Mouse (Mus musculus) liver, embryonic 16.5 days (tissue): ENCODE data around the gene Ybx1. TPM values are rescaled to one million over a fixed set of nuclear protein-coding genes. Genes with fewer than 3 reads are reported as not detected.

ENCODE experiments used
- ATAC-seq: fragments of 200-750 bp; cut with Nextera tagmentation; 2 replicates; pipeline ENCODE4 v1.8.0; 2017; ENCODE audit warnings: low read depth, mild to moderate bottlenecking, moderate number of reproducible peaks, moderate library complexity
- H3K27ac ChIP-seq: fragments of 300-500 bp; sonication (generic); 2 replicates; pipeline ENCODE4 v1.5.1; 2014; ENCODE audit warnings: mild to moderate bottlenecking, low read length
- H3K27me3 ChIP-seq: fragments of 300-500 bp; sonication (generic); 2 replicates; pipeline ENCODE4 v1.6.1; 2014; ENCODE audit warnings: low read depth, low read length, mixed read lengths; ENCODE audit not compliant: control insufficient read depth, insufficient read depth
- H3K36me3 ChIP-seq: fragments of 300-500 bp; sonication (generic); 2 replicates; pipeline ENCODE4 v1.6.1; 2014; ENCODE audit warnings: mild to moderate bottlenecking; ENCODE audit not compliant: control insufficient read depth, insufficient read depth
- H3K4me1 ChIP-seq: fragments of 300-500 bp; sonication (generic); 2 replicates; pipeline ENCODE4 v1.6.1; 2014; ENCODE audit warnings: low read depth, low read length, mixed read lengths; ENCODE audit not compliant: control insufficient read depth
- H3K4me2 ChIP-seq: fragments of 300-500 bp; sonication (generic); 2 replicates; pipeline ENCODE4 v1.6.1; 2014; ENCODE audit warnings: low read depth, low read length, mixed read lengths
- H3K4me3 ChIP-seq: fragments of 300-500 bp; sonication (generic); 2 replicates; pipeline ENCODE4 v1.5.1; 2014; ENCODE audit warnings: low read depth, mild to moderate bottlenecking, low read length
- H3K9ac ChIP-seq: fragments of 300-500 bp; sonication (generic); 2 replicates; pipeline ENCODE4 v1.6.1; 2014; ENCODE audit warnings: low read depth, low read length
- H3K9me3 ChIP-seq: fragments of 300-500 bp; sonication (generic); replicated peaks from 2 replicates; pipeline ENCODE4 v1.6.1; 2016; ENCODE audit warnings: low read length; ENCODE audit not compliant: control insufficient read depth
- WGBS: fragments of 180-500 bp; shearing (Covaris S2); extraction: QIAGEN DNeasy Blood & Tissue Kit; methylation state at CpG from one replicate; pipeline ENCODE4 v1.1.7; 2014; ENCODE audit not compliant: insufficient replicate concordance; 5-methylcytosine and 5-hydroxymethylcytosine counted together
- polyA plus RNA-seq: library from polyadenylated mRNA; unstranded; fragments of >200 nt; fragmentation: Nextera tagmentation; extraction: Ambion mirVana; gene quantifications from 2 replicates; pipeline ENCODE4 v1.2.1, GENCODE M21; 2015

Ybx1 gene
- polyA plus RNA-seq, 1 experiment from 2014 or later: 152 TPM

DNA sequence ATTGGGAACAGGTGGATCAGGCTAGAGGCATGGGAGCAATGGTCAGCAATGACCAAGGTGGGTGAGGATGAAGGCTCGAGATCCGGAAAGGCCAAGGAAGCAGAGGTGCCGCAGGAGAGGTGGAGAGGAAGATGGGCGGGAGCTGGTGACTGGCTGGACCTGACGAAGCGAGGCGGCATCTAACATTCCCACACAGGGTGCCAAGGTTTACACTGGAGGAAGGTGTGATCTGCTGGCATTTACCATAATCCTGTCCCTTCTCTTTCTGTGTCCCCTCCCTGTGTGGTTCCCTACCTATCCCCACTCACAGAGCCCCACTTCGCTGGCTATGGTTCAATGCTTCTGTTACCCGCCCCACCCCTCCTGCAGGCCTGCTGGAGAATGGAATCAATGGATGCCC, 48.4 kb downstream of the Ybx1 start:
- no peak for ATAC-seq
- no peaks in the 10 kb centered on the region for H3K9me3 ChIP-seq
- no peaks in the 10 kb centered on the region for H3K36me3 ChIP-seq
- H3K4me1 ChIP-seq: no peaks in the 10 kb centered on the region
- H3K27me3 ChIP-seq: no peaks in the 10 kb centered on the region
- no peak overlapping the region for H3K27ac ChIP-seq
- no peak overlapping the region for H3K9ac ChIP-seq
- H3K4me3 ChIP-seq: no peak overlapping the region
- 80% methylated on average over 9 of the region's 9 CpGs for WGBS
- no peak overlapping the region for H3K4me2 ChIP-seq

DNA sequence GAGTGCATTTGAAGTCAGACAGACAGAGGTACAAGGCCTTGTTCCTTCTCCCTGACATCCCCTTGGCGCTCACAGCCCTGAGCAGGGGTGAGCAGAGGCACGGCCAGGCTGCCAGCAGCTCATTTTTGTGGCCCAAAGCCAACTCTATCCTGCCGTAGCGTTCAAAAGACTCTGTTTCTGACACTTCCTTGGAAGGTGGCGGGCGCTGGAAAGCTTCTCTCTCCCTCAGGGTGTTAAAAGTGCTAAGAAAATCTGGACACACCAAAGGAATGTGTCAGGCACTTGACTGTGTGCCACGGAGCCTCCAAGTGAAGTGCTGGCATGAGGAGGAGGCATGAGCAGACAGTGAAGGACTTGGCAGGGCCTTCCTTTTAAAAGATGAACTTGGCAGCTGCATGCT, 48.8 kb downstream of the Ybx1 start:
- H3K9me3 ChIP-seq: no peaks in the 10 kb centered on the region
- WGBS: 70% methylated on average over 7 of the region's 7 CpGs
- no peak for ATAC-seq
- H3K9ac ChIP-seq: no peak overlapping the region
- no peak overlapping the region for H3K27ac ChIP-seq
- H3K36me3 ChIP-seq: no peaks in the 10 kb centered on the region
- no peak overlapping the region for H3K4me2 ChIP-seq
- H3K27me3 ChIP-seq: no peaks in the 10 kb centered on the region
- H3K4me3 ChIP-seq: no peak overlapping the region
- H3K4me1 ChIP-seq: no peaks in the 10 kb centered on the region

DNA sequence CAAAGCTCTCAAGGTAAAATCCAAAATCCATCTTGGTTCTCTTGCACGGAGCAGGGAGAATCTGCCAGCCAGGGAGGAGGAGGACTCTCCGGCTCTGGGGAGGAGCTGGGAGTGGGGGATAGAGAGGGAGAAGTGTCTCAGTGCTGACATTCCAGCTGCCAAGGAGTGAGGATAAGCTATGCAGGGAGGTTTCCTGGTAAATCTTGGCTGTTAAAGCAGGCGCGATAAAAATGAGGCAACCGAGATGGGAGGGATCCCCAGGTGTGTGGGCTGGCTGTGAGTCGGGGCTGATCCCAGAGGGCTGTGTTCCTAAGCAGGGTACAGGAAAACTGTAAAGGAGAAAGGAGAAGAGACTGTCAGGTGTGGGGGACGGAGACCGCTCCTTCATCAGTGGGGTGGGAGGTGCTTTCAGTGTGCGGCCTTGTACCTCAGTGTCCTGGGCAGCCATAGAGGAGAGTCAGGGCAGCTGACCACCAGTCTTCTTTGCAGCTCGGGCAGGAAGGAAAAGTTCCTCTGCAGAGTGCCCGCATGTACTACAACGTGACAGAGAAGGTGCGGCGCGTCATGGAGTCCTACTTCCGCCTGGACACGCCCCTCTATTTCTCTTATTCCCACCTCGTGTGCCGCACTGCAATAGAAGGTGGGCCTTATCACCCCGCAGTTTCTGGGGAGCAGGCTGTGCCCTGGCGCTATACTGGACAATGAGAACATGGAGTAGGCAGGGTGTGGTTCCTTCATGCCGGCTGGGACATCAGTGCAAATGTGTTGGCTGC, 49.8 kb downstream of the Ybx1 start:
- Histone ChIP-seq H3K27me3 (no peaks in the 10 kb centered on the region), H3K4me3 (no peak overlapping the region), H3K4me1 (peaks cover 2% of the 10 kb centered on the region), H3K9ac (no peak overlapping the region), H3K4me2 (no peak overlapping the region), H3K9me3 (no peaks in the 10 kb centered on the region), H3K36me3 (no peaks in the 10 kb centered on the region), H3K27ac (no peak overlapping the region)
- WGBS: 79% methylated on average over 22 of the region's 22 CpGs
- no peak for ATAC-seq

- Histone ChIP-seq H3K4me2 (no peak overlapping the region), H3K27me3 (no peaks in the 10 kb centered on the region), H3K9me3 (no peaks in the 10 kb centered on the region), H3K4me1 (peaks cover 11% of the 10 kb centered on the region), H3K9ac (no peak overlapping the region), H3K27ac (no peak overlapping the region), H3K36me3 (no peaks in the 10 kb centered on the region), H3K4me3 (no peak overlapping the region)
- WGBS: 75% methylated on average over 12 of the region's 12 CpGs
- ATAC-seq: no peak
Observed at GRCm38 (mm10) chr4:119242571-119242970, 51.8 kb downstream of the Ybx1 start.

GRCm38 (mm10) chr4:119241664-119242063, 52.7 kb downstream of the Ybx1 start:
- H3K36me3 ChIP-seq: no peaks in the 10 kb centered on the region
- no peak overlapping the region for H3K4me3 ChIP-seq
- no peaks in the 10 kb centered on the region for H3K9me3 ChIP-seq
- no peak overlapping the region for H3K4me2 ChIP-seq
- ATAC-seq: no peak
- no peak overlapping the region for H3K27ac ChIP-seq
- H3K9ac ChIP-seq: no peak overlapping the region
- 72% methylated on average over 14 of the region's 14 CpGs for WGBS
- H3K4me1 ChIP-seq: peaks cover 11% of the 10 kb centered on the region
- no peaks in the 10 kb centered on the region for H3K27me3 ChIP-seq

GRCm38 (mm10) chr4:119239181-119239682, 55.2 kb downstream of the Ybx1 start:
- ATAC-seq: peak; percentile 57
- peak overlapping the region; percentile 35 for H3K4me3 ChIP-seq
- H3K9ac ChIP-seq: peak overlapping the region; percentile 46
- peaks cover 11% of the 10 kb centered on the region for H3K4me1 ChIP-seq
- 13% methylated on average over 12 of the region's 12 CpGs for WGBS
- H3K36me3 ChIP-seq: no peaks in the 10 kb centered on the region
- 0 out of 2 replicates have a peak, but pooled peaks cover 2% of the 10 kb centered on the region for H3K27me3 ChIP-seq
- peak overlapping the region; percentile 45 for H3K4me2 ChIP-seq
- no peaks in the 10 kb centered on the region for H3K9me3 ChIP-seq
- 0 out of 2 replicates have a peak overlapping the region, but pooled peaks have one; percentile 4 for H3K27ac ChIP-seq

DNA sequence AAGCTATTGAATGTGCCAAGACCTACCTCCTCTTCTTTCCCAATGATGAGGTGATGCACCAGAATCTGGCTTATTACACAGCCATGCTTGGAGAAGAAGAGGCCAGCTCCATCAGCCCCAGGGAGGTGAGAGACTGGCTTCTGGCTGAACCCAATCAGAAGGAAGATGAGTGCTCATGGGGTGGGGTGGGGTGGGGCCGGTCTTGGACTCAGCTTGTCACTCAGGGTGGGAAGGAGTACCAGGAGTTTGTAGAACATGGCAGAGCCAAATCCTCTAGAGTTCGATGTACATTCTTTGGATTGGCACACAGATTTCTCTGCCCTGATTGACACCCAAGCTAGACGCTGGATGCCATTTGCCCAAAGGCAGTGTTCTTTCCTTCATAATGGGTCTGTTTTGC, 55.7 kb downstream of the Ybx1 start:
- H3K27ac ChIP-seq: no peak overlapping the region
- peak overlapping the region; percentile 45 for H3K4me2 ChIP-seq
- peak overlapping the region; percentile 35 for H3K4me3 ChIP-seq
- ATAC-seq: peak; percentile 53
- peaks cover 3% of the 10 kb centered on the region; the same call in 1 of the 2 replicates for H3K27me3 ChIP-seq
- no peaks in the 10 kb centered on the region for H3K36me3 ChIP-seq
- H3K9ac ChIP-seq: no peak overlapping the region
- no peaks in the 10 kb centered on the region for H3K9me3 ChIP-seq
- 49% methylated on average over 3 of the region's 3 CpGs for WGBS
- peaks cover 13% of the 10 kb centered on the region for H3K4me1 ChIP-seq

GRCm38 (mm10) chr4:119234348-119234747, 60.1 kb downstream of the Ybx1 start:
- no peak overlapping the region for H3K27ac ChIP-seq
- H3K9ac ChIP-seq: no peak overlapping the region
- 0 out of 2 replicates have a peak overlapping the region, but pooled peaks have one; percentile 89 for H3K4me3 ChIP-seq
- peaks cover 25% of the 10 kb centered on the region for H3K4me1 ChIP-seq
- no peak for ATAC-seq
- H3K36me3 ChIP-seq: no peaks in the 10 kb centered on the region
- peak overlapping the region; percentile 98 for H3K4me2 ChIP-seq
- H3K9me3 ChIP-seq: no peaks in the 10 kb centered on the region
- H3K27me3 ChIP-seq: peaks cover 6% of the 10 kb centered on the region; the same call in 1 of the 2 replicates
- WGBS: 65% methylated on average over 3 of the region's 3 CpGs

GRCm38 (mm10) chr4:119233256-119233901, 61.0 kb downstream of the Ybx1 start:
- 0 out of 2 replicates have a peak overlapping the region, but pooled peaks have one; percentile 23 for H3K27ac ChIP-seq

More at GRCm38 (mm10) chr4:119233256-119233901, 61.0 kb downstream of the Ybx1 start:
- Histone ChIP-seq H3K4me2 (peak overlapping the region; percentile 98), H3K36me3 (no peaks in the 10 kb centered on the region), H3K4me1 (peaks cover 19% of the 10 kb centered on the region), H3K4me3 (peak overlapping the region; percentile 89), H3K9ac (peak overlapping the region; percentile 79), H3K27me3 (peaks cover 6% of the 10 kb centered on the region; the same call in 1 of the 2 replicates), H3K9me3 (no peaks in the 10 kb centered on the region)
- ATAC-seq: peak; percentile 42
- under 1% methylated on average over 36 of the region's 36 CpGs for WGBS
